Mouse (Mus musculus) forebrain, embryonic 15.5 days (tissue): Measurements from ENCODE around the gene Pdia6. TPM values are rescaled to one million over a fixed set of nuclear protein-coding genes. Genes with fewer than 3 reads are reported as not detected.

Experiments
- ATAC-seq: fragments of 200-750 bp; cut with Nextera tagmentation; replicated peaks from 2 replicates; pipeline ENCODE4 v1.8.0; 2017; ENCODE audit warnings: mild to moderate bottlenecking, moderate TSS enrichment, moderate library complexity
- H3K27ac ChIP-seq: fragments of 300-500 bp; sonication (generic); replicated peaks from 2 replicates; pipeline ENCODE4 v1.5.1; 2015; ENCODE audit warnings: mild to moderate bottlenecking, inconsistent platforms
- H3K27me3 ChIP-seq: fragments of 300-500 bp; sonication (generic); 2 replicates; pipeline ENCODE4 v1.6.1; 2015; ENCODE audit warnings: inconsistent platforms
- H3K36me3 ChIP-seq: fragments of 300-500 bp; sonication (generic); 2 replicates; pipeline ENCODE4 v1.6.1; 2015; ENCODE audit warnings: mild to moderate bottlenecking, inconsistent platforms
- H3K4me1 ChIP-seq: fragments of 300-500 bp; sonication (generic); 2 replicates; pipeline ENCODE4 v1.6.1; 2015; ENCODE audit warnings: inconsistent platforms
- H3K4me2 ChIP-seq: fragments of 300-500 bp; sonication (generic); replicated peaks from 2 replicates; pipeline ENCODE4 v1.6.1; 2015; ENCODE audit warnings: mild to moderate bottlenecking, inconsistent platforms
- H3K4me3 ChIP-seq: fragments of 300-500 bp; sonication (generic); 2 replicates; pipeline ENCODE4 v1.5.1; 2015; ENCODE audit warnings: mild to moderate bottlenecking, inconsistent platforms
- H3K9ac ChIP-seq: fragments of 300-500 bp; sonication (generic); replicated peaks from 2 replicates; pipeline ENCODE4 v1.6.1; 2015; ENCODE audit warnings: mild to moderate bottlenecking, inconsistent platforms
- H3K9me3 ChIP-seq: fragments of 300-500 bp; sonication (generic); 2 replicates; pipeline ENCODE4 v1.6.1; 2016; ENCODE audit warnings: inconsistent platforms
- WGBS: fragments of 180-500 bp; shearing (Covaris S2); methylation state at CpG from one replicate; pipeline ENCODE4 v1.1.7; 2015; ENCODE audit warnings: mixed read lengths; 5-methylcytosine and 5-hydroxymethylcytosine counted together
- polyA plus RNA-seq: library from polyadenylated mRNA; unstranded; fragments of >200 nt; fragmentation: Nextera tagmentation; extraction: Ambion mirVana; gene quantifications from 2 replicates; pipeline ENCODE4 v1.2.1, GENCODE M21; 2015

Gene Pdia6
- polyA plus RNA-seq, 1 experiment from 2014 or later, result 355 TPM

- Histone ChIP-seq H3K9ac (no peak overlapping the region), H3K4me1 (peaks cover 9% of the 10 kb centered on the region), H3K4me3 (no peak overlapping the region), H3K27me3 (no peaks in the 10 kb centered on the region), H3K4me2 (no peak overlapping the region), H3K36me3 (no peaks in the 10 kb centered on the region), H3K27ac (0 out of 2 replicates have a peak overlapping the region, but pooled peaks have one; percentile 14), H3K9me3 (no peaks in the 10 kb centered on the region)
- WGBS, result 22% methylated on average over 12 of the region's 12 CpGs
- peak; percentile 70 for ATAC-seq
Measured at GRCm38 (mm10) chr12:17238588-17239427, 27.5 kb upstream of the Pdia6 start.

DNA sequence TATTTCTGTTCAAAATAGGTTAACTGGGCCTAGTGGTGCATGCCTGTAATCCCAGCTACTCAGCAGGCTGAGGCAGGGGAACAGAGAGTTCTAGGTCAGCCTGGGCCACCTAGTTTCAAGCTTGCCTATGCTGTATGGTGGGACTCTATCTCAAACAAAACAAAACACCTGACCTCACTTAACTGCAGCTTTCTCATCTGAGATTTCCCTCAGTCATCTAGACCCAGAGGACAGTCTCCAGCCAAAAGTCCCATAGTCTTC is 27.0 kb upstream of the Pdia6 start:
- Histone ChIP-seq H3K9ac (no peak overlapping the region), H3K36me3 (no peaks in the 10 kb centered on the region), H3K27ac (no peak overlapping the region), H3K4me1 (peaks cover 9% of the 10 kb centered on the region), H3K9me3 (no peaks in the 10 kb centered on the region), H3K4me2 (no peak overlapping the region), H3K27me3 (no peaks in the 10 kb centered on the region), H3K4me3 (no peak overlapping the region)
- no peak for ATAC-seq

DNA sequence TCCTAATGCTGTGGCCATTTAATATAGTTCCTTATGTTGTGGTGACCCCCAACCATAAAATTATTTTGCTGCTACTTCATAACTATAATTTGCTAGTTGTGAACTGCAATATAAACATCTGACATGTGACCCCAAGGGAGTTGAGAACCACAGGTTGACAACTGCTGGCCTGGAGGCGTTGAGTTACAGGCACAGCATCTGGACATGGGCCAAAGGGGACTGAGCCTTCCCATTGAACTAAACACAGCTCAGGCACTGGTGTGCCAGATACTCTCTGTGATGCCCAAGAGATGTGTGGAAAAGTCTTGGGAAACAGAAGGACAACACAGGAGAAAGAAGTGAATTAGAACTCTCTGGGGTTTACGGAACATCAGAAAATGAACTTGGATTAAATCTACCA is 25.3 kb upstream of the Pdia6 start:
- no peak for ATAC-seq
- Histone ChIP-seq H3K36me3 (no peaks in the 10 kb centered on the region), H3K27me3 (no peaks in the 10 kb centered on the region), H3K4me2 (no peak overlapping the region), H3K9ac (no peak overlapping the region), H3K9me3 (no peaks in the 10 kb centered on the region), H3K4me1 (peaks cover 6% of the 10 kb centered on the region; the same call in 1 of the 2 replicates), H3K4me3 (no peak overlapping the region), H3K27ac (no peak overlapping the region)
- 83% methylated on average over 2 of the region's 2 CpGs for WGBS

- WGBS, result 92% methylated on average over 9 of the region's 9 CpGs
- no peaks in the 10 kb centered on the region for H3K9me3 ChIP-seq
- H3K4me1 ChIP-seq, result peaks cover 6% of the 10 kb centered on the region; the same call in 1 of the 2 replicates
- no peaks in the 10 kb centered on the region for H3K36me3 ChIP-seq
- ATAC-seq, result no peak
- H3K27ac ChIP-seq, result no peak overlapping the region
- no peak overlapping the region for H3K9ac ChIP-seq
- H3K27me3 ChIP-seq, result no peaks in the 10 kb centered on the region
- no peak overlapping the region for H3K4me3 ChIP-seq
- H3K4me2 ChIP-seq, result no peak overlapping the region
Measured at GRCm38 (mm10) chr12:17241614-17242013, 24.7 kb upstream of the Pdia6 start.

DNA sequence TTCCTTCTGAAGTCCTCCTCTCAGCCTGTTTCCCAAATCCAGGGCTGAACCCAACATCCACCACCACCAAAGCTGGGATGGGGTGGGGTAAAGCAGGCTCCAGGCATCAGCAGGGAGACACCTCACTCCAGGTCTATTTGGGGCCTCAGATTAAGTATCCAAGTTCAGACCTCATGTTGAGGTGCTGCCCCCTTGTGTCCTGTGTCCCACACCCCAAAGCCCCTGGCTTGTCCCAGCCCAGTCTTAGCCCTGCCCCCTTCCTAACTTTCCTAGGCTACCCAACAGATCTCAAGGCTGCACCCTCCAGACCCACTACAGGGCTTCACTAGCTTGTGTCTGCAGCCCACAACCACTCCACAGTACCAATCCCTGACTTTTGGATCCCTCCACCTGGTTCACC is 24.3 kb upstream of the Pdia6 start:
- peaks cover 6% of the 10 kb centered on the region; the same call in 1 of the 2 replicates for H3K4me1 ChIP-seq
- H3K4me2 ChIP-seq, result no peak overlapping the region
- H3K27ac ChIP-seq, result no peak overlapping the region
- peak; percentile 26; the same call in 1 of the 2 replicates for ATAC-seq
- H3K4me3 ChIP-seq, result no peak overlapping the region
- H3K36me3 ChIP-seq, result no peaks in the 10 kb centered on the region
- H3K27me3 ChIP-seq, result no peaks in the 10 kb centered on the region
- H3K9ac ChIP-seq, result no peak overlapping the region
- no peaks in the 10 kb centered on the region for H3K9me3 ChIP-seq

DNA sequence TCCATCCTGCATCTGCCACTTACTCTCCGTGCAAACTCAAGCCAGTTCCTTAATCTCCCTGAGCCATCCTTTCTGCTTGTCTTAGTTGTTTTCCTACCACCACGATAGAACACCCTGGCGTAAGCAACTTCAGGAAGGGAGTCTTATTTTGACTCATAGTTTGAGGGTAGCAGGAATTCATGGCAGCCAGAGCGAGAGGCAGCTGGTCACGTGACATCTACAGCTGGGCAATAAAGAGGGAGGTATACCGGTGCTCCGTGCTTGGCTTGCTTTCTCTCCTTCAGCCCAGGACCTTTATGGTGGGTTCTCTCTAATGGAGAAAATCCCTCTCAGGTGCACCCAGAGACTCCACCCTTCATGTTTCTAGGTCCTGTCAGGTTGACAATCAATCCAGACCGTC is 15.4 kb upstream of the Pdia6 start:
- WGBS, result 87% methylated on average over 8 of the region's 8 CpGs
- H3K4me2 ChIP-seq, result no peak overlapping the region
- no peaks in the 10 kb centered on the region for H3K9me3 ChIP-seq
- no peak overlapping the region for H3K9ac ChIP-seq
- no peak for ATAC-seq
- H3K4me3 ChIP-seq, result no peak overlapping the region
- H3K4me1 ChIP-seq, result 0 out of 2 replicates have a peak, but pooled peaks cover 4% of the 10 kb centered on the region
- H3K27me3 ChIP-seq, result 0 out of 2 replicates have a peak, but pooled peaks cover 3% of the 10 kb centered on the region
- H3K36me3 ChIP-seq, result no peaks in the 10 kb centered on the region
- H3K27ac ChIP-seq, result no peak overlapping the region

DNA sequence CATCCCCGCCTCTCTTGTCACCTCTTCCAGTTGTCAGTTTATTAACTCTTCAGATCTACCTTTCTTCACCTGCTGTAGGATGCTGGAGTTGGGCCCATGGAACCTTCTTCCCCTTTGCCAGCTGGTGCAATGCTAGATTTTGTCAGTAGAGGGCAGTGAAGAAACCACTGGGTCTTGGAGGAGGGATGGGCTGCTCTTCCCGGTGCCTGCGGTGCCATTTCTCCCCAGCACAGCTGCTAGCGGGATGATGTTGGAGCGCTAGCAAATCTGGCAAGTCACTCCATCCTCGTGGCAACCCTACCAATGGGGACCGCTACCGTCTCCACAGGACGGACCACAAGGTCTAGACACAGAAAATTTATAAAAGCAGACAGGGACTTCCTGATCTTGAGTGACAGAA is 13.3 kb upstream of the Pdia6 start:
- Histone ChIP-seq H3K4me3 (no peak overlapping the region), H3K4me1 (0 out of 2 replicates have a peak, but pooled peaks cover 4% of the 10 kb centered on the region), H3K9ac (no peak overlapping the region), H3K4me2 (peak overlapping the region; percentile 30), H3K36me3 (no peaks in the 10 kb centered on the region), H3K9me3 (no peaks in the 10 kb centered on the region), H3K27me3 (0 out of 2 replicates have a peak, but pooled peaks cover 3% of the 10 kb centered on the region), H3K27ac (no peak overlapping the region)
- ATAC-seq, result peak; percentile 64
- 8% methylated on average over 9 of the region's 9 CpGs for WGBS

GRCm38 (mm10) chr12:17255602-17256001 is 10.7 kb upstream of the Pdia6 start:
- 0 out of 2 replicates have a peak, but pooled peaks cover 4% of the 10 kb centered on the region for H3K4me1 ChIP-seq
- H3K36me3 ChIP-seq, result no peaks in the 10 kb centered on the region
- no peak overlapping the region for H3K27ac ChIP-seq
- H3K9ac ChIP-seq, result no peak overlapping the region
- H3K4me3 ChIP-seq, result no peak overlapping the region
- H3K9me3 ChIP-seq, result no peaks in the 10 kb centered on the region
- H3K27me3 ChIP-seq, result 0 out of 2 replicates have a peak, but pooled peaks cover 3% of the 10 kb centered on the region
- 85% methylated on average over 6 of the region's 6 CpGs for WGBS
- ATAC-seq, result no peak
- H3K4me2 ChIP-seq, result no peak overlapping the region

GRCm38 (mm10) chr12:17256905-17257304 is 9.4 kb upstream of the Pdia6 start:
- no peaks in the 10 kb centered on the region for H3K36me3 ChIP-seq
- 0 out of 2 replicates have a peak, but pooled peaks have one; percentile 55 for ATAC-seq
- 0 out of 2 replicates have a peak, but pooled peaks cover 3% of the 10 kb centered on the region for H3K27me3 ChIP-seq
- H3K4me1 ChIP-seq, result 0 out of 2 replicates have a peak, but pooled peaks cover 4% of the 10 kb centered on the region
- no peak overlapping the region for H3K9ac ChIP-seq
- no peak overlapping the region for H3K4me3 ChIP-seq
- H3K9me3 ChIP-seq, result no peaks in the 10 kb centered on the region
- no peak overlapping the region for H3K4me2 ChIP-seq
- no peak overlapping the region for H3K27ac ChIP-seq
- 2% methylated on average over 9 of the region's 10 CpGs for WGBS

GRCm38 (mm10) chr12:17258431-17258830 is 7.9 kb upstream of the Pdia6 start:
- no peak overlapping the region for H3K27ac ChIP-seq
- no peak overlapping the region for H3K4me3 ChIP-seq
- no peak overlapping the region for H3K4me2 ChIP-seq
- H3K36me3 ChIP-seq, result no peaks in the 10 kb centered on the region
- no peak overlapping the region for H3K9ac ChIP-seq
- H3K4me1 ChIP-seq, result 0 out of 2 replicates have a peak, but pooled peaks cover under 1% of the 10 kb centered on the region
- H3K27me3 ChIP-seq, result 0 out of 2 replicates have a peak, but pooled peaks cover 3% of the 10 kb centered on the region
- no peaks in the 10 kb centered on the region for H3K9me3 ChIP-seq
- 81% methylated on average over 7 of the region's 7 CpGs for WGBS
- ATAC-seq, result no peak

DNA sequence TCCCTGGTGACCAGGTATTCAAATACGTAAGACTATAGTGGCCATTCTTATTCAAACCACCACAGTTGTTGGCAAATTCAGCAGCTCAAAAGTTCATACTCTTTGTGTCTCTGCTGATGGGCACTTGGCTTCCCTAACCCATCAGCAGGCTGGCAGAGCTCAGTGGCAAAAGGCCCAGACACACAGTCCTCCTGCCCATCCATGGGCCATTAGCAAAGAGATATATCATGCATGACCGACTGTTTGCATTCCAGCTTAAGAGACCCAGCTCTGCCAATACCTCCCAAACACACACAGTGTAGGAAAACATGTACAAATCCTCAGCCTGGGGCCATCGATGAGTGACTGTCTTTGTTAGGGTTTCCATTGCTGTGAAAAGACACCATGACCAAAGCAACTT is 5.3 kb upstream of the Pdia6 start:
- ATAC-seq, result no peak
- Histone ChIP-seq H3K4me3 (no peak overlapping the region), H3K27me3 (no peaks in the 10 kb centered on the region), H3K9ac (no peak overlapping the region), H3K4me1 (peaks cover 5% of the 10 kb centered on the region; the same call in 1 of the 2 replicates), H3K4me2 (no peak overlapping the region), H3K27ac (no peak overlapping the region), H3K36me3 (no peaks in the 10 kb centered on the region), H3K9me3 (no peaks in the 10 kb centered on the region)
- WGBS, result 69% methylated on average over 3 of the region's 3 CpGs

- no peaks in the 10 kb centered on the region for H3K27me3 ChIP-seq
- no peak overlapping the region for H3K9ac ChIP-seq
- WGBS, result 82% methylated on average over 3 of the region's 3 CpGs
- peaks cover 7% of the 10 kb centered on the region for H3K36me3 ChIP-seq
- ATAC-seq, result no peak
- H3K4me2 ChIP-seq, result no peak overlapping the region
- no peak overlapping the region for H3K27ac ChIP-seq
- H3K9me3 ChIP-seq, result no peaks in the 10 kb centered on the region
- H3K4me3 ChIP-seq, result no peak overlapping the region
- peaks cover 23% of the 10 kb centered on the region for H3K4me1 ChIP-seq
Measured at GRCm38 (mm10) chr12:17263881-17264280, 2.5 kb upstream of the Pdia6 start.
